Mouse (Mus musculus) c-Kit-positive CD71-positive TER-119-negative erythroid progenitor cells, embryonic 14.5 days (primary cell): ENCODE data around the gene Lin28b.

Source experiments
- DNase-seq: peaks from one replicate; pipeline ENCODE4 v3.0.0-alpha.2; 2013; ENCODE audit warnings: low read depth

Lin28b gene

GRCm38 (mm10) chr10:45485761-45486602 lies at the start of gene Lin28b:
Gene Lin28b (minus strand): TSS chr10:45486395.
- no peak for DNase-seq

GRCm38 (mm10) chr10:45511764-45512163 lies 25.6 kb upstream of the Lin28b start:
- DNase-seq: no peak

GRCm38 (mm10) chr10:45510662-45511061 lies 24.5 kb upstream of the Lin28b start:
- no peak for DNase-seq

- no peak for DNase-seq
These were observed 14.1 kb upstream of the Lin28b start for GRCm38 (mm10) chr10:45500259-45500658.

- no peak for DNase-seq
These were observed 380 bp upstream of the Lin28b start for GRCm38 (mm10) chr10:45486603-45486946.

GRCm38 (mm10) chr10:45485226-45485760 lies 902 bp downstream of the Lin28b start:
- no peak for DNase-seq

- no peak for DNase-seq
These were observed 3.0 kb downstream of the Lin28b start for GRCm38 (mm10) chr10:45483210-45483609.

- no peak for DNase-seq
These were observed 12.4 kb downstream of the Lin28b start for GRCm38 (mm10) chr10:45473663-45474333.

- no peak for DNase-seq
These were observed 13.1 kb downstream of the Lin28b start for GRCm38 (mm10) chr10:45473143-45473484.

GRCm38 (mm10) chr10:45472431-45473142 lies 13.6 kb downstream of the Lin28b start:
- no peak for DNase-seq

- no peak for DNase-seq
These were observed 14.9 kb downstream of the Lin28b start for GRCm38 (mm10) chr10:45471321-45471720.

- no peak for DNase-seq
These were observed 16.0 kb downstream of the Lin28b start for GRCm38 (mm10) chr10:45470079-45470739.

- no peak for DNase-seq
These were observed 16.9 kb downstream of the Lin28b start for GRCm38 (mm10) chr10:45469027-45469996.

- no peak for DNase-seq
These were observed 17.8 kb downstream of the Lin28b start for GRCm38 (mm10) chr10:45468180-45468915.

- DNase-seq: no peak
These were observed 27.6 kb downstream of the Lin28b start for GRCm38 (mm10) chr10:45458637-45459036.

- no peak for DNase-seq
These were observed 28.1 kb downstream of the Lin28b start for GRCm38 (mm10) chr10:45458074-45458473.

GRCm38 (mm10) chr10:45446625-45447024 lies 39.6 kb downstream of the Lin28b start:
- DNase-seq: no peak

GRCm38 (mm10) chr10:45446215-45446614 lies 40.0 kb downstream of the Lin28b start:
- no peak for DNase-seq

- DNase-seq: no peak
These were observed 63.8 kb downstream of the Lin28b start for GRCm38 (mm10) chr10:45422372-45422771.

- no peak for DNase-seq
These were observed 74.1 kb downstream of the Lin28b start for GRCm38 (mm10) chr10:45412144-45412543.
